Mouse (Mus musculus) megakaryocyte progenitor cell, adult 5-6 weeks (primary cell): Measurements from ENCODE around the gene Tas1r3. TPM values are rescaled to one million over a fixed set of nuclear protein-coding genes. Genes with fewer than 3 reads are reported as not detected.

Experiments
- ATAC-seq: replicated peaks from 2 replicates; pipeline ENCODE4 v1.8.0; 2016; ENCODE audit warnings: mild to moderate bottlenecking, moderate TSS enrichment, inconsistent platforms; ENCODE audit not compliant: poor library complexity
- total RNA-seq, 2 experiments: library from RNA; stranded (forward) in 1 of 2; stranded (reverse) in 1 of 2; fragments of 157-497, 149-512 nt in 1 of 2; fragments of 200-1000 nt in 1 of 2; gene quantifications; 2 replicates each; pipeline versions ENCODE4 v1.2.3 to v1.2.4; 2015 to 2017

Gene Tas1r3
- total RNA-seq (2015) (0.07 and 0.10 TPM in 2 replicates), total RNA-seq (2017) (0.17 TPM in 2 replicates)

DNA sequence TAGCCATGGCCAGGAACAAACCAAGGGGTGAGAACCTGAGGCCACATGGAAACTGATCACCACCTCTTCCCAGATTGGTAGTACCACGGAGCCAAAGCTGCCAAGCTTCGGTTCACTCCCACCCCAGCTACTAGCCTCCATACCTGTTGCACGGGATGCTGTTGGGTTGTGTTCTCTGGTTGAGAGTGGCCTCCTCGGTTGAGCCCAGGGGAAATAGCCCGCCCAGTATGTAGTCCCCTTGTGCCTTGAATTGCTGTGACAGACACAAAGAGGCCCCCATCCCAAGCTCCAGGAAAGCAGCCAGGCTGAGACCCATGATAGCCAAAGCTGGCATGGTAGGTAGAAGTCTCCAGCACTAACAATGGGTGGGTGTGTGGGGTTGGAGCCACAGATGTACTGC, at the start of gene Tas1r3:
Tas1r3 (minus strand) TSS at position 362 of the 400 bp plus-strand sequence.
- no peak for ATAC-seq

DNA sequence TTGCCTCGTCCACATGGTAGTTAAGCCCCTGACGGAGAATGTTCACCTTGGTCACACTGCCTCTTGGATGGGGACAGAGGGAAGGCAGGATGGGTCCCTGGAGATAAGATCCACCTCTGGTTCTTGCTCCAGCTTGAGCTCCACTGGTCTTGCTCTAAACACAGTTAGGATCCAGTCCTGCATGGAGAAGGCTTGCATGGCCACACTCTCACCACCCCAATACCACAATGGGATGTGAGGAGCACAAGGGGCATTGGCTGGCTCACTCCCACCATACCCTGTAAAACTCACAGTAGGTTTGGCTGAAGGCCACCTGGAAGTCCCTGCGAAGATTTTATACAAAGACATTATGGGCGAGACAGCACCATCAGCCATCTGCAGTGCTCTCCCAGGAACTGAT, 45.6 kb upstream of the Tas1r3 start:
- ATAC-seq = no peak

DNA sequence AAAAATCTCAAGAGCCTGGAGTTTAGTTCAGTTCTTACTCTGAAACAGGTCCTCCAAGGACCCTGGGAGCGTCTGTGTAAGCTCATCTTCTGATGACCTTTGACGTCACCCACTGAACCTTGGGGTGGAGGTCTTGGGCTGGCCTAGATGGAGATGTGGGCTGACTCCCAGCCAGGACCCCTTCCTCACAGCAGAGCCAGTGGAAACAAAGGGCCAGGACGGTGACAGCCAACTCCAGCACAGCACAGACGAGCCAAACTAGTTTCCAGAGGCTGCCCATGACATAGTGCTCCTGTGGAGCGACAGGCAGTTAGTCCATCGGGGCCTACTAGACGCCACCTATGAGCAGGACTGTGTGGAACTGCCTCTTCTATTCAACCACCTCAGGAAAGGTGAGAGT, 45.1 kb upstream of the Tas1r3 start:
- no peak for ATAC-seq

DNA sequence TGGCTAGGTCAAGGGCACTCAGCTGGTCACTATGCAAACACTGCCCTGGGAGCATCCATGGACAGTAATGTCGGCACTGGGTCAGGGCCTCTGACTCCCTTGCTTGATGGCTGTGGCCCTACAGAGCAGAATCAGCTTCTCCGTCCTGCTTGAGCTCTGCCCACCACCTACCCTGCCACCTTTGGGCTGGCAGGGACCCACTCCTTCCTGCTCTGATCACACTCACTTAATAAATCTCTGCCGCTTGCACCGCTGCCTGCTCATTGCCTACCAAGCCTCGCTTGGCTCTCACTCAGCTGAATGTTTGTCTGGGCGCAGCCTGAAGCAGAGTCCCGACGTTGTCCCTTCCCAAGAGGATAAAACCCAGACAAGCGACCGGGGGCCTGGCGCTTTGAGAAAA, 43.8 kb upstream of the Tas1r3 start:
- no peak for ATAC-seq

DNA sequence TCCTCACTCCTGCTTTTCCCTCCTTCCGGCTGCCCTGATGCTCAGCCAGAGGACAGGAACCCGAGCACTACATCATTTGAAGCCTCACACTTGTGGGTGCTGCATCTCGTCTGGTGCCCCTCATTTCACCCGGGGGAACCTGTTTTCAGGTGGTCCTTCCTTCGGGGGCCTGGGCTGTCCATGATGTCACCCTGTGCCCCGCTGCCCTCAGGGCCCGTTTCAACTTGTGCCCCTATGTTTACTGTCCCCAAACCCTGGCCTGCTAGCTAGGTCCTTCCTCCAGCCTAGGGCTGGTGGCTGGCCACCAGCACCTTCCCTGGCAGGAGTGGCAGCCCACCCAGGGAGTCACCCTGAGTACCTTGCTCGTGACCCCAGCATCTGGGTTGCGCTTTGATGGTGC, 43.0 kb upstream of the Tas1r3 start:
- no peak for ATAC-seq

DNA sequence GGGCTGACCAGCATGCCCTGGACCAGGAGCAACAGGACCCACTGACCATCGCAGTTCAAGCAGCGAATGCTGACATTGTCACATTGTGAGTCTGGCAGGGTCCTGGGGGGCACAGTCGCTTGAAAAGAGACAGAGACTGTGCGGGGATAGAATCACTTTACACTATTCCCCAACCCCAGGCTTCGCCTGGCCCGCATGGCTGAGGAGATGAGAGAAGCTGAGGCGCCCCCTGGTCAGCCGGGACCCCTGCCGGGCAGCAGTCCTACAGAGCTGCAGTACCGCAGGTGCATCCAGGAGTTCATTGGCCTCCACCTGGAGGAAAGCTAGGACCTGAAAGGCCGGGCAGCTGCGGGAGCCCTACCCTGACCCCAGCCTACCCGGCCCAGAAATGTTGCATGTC, 42.5 kb upstream of the Tas1r3 start:
- no peak for ATAC-seq

DNA sequence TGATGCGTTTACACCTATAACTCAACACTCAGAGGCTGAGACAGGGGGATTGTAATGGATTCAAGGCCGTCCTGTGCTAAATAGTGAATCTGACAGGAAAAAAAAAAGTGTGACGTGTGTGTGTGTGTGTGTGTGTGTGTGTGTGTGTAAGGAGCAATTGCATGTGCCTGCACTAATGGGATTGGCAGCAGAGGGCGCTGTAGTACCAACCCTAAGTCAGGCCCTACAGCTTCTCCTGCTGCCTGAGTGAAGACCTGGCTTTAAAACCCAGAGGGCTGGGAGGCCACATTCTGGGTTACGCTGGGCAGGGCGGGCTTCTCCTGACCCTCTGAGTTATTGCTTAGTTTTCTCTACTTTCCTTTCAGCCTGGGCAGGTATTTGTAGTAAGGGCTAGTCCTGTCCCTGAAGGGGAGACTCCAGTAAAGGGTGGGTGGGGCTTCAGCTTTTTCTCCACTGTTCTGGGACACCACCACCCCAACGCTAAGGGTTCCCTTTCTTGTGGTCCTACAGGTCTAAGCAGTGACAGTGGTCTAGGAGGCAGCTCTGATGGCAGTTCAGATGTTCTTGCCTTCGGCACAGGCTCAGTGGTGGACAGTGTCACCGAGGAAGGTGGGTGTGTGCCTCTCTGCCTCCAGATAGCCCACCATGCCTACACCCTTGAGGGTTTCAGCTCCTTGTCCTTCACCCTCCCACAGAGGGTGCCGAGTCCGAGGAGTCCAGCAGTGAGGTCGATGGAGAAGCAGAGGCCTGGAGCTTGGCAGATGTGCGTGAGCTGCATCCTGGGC, 41.3 kb upstream of the Tas1r3 start:
- ATAC-seq = peak; percentile 59

DNA sequence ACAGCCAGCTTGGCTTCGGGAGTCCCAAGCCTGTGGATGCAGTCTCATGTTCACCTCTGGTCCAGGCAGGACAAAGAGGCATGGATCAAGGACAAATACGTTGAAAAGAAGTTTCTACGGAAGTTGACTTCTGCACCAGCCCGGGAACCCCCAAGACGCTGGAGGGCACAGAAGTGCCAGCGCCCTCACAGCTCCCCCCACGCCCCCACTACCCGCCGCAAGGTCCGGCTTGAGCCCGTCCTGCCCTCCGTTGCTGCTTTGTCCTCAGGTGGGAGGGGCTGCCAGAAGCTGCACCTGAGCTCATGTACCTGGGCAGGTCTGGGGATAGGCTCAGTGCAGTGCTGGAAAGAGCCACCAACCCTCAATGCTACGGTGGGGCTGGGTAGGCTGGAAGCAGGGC, 40.1 kb upstream of the Tas1r3 start:
- no peak for ATAC-seq

DNA sequence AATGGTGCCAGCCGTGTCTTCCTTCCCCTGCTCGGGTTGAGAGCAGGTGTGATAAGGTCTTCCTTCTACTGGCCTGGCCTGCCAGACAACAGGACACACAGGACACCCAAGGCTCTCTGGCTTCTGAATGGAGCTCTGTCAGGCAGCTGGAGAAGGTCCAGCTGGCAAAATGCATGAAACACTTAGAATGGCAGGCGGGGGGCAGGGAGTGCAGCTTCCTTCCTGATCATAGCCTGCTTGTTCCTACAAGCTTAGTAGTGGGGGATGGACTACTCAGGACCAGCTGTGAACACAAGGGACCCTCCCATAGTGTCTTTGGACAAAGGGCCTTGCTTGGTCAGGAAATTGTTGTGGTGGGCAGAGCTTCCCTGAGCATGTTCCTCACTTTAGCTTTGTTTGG, 38.0 kb upstream of the Tas1r3 start:
- no peak for ATAC-seq

DNA sequence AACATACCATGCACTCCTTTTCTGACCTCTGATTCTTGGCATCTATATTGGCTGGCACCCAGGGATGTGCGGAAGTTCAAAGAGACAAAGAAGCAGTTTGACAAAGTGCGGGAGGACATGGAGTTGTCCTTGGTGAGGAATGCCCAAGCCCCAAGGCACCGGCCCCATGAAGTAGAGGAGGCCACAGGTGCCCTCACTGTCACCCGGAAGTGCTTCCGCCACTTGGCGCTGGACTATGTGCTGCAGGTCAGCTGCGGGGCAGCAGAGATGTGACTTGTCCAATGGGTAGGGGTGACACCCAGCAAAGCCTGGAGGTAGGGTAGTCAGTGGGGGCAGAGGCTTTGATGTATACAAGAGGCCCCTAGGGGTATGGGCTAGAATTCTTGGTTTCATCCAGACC, 36.2 kb upstream of the Tas1r3 start:
- no peak for ATAC-seq

DNA sequence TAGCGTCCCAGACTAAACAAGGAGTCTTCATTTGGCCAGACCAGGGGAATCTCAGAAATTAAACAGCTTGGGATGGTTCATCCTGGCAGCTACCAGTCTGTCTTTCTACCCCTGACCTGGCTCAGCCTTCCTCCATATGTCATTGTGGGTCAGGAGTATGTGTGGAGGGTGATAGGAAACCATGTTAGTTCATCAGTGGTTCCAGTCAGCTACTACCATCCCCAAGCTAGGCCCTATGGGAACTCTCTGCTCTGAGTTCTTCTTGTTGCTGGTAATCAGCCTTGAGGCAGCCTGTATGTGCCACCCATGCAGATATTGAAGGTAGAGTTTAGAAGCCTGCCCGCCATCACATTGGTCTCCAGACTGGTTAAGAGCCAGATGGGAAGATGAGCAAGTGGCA, 35.2 kb upstream of the Tas1r3 start:
- ATAC-seq = no peak

DNA sequence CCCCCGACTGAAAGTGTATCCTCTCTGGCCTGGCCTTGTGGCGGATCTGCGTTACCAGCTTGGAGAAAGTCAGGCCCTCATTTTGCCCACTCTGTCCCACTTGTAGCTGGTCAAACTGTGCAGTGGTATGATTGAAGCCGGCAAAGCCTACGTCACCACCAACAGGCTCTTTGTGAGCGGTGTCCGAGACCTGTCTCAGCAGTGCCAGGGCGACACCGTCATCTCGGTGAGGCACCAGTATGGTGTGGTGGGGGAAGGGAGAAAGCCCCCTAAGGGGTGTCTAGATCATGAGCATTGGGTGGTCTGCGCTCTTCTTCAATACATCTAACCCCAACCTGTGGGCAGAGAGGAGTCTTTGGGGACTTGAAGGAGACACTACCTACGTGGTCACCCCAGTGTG, 33.3 kb upstream of the Tas1r3 start:
- ATAC-seq = no peak

DNA sequence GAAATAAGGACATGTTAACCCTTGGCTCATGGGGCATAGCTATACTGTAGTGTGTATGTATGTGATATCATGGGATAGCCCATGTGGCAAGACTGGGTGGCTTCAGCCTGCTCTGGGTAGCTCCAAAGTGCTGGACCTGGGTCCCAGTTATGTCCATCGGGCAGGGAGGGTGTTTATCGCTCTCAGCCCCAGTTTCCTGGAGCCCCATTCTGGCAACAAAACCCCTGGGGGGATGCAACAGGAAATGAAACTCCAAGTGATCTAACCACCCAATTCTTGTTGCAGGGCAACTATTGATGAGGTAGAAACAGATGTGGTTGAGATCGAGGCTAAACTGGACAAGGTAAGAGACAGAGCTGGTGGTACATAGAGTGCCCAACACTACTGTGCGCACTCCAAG, 32.7 kb upstream of the Tas1r3 start:
- ATAC-seq = no peak

DNA sequence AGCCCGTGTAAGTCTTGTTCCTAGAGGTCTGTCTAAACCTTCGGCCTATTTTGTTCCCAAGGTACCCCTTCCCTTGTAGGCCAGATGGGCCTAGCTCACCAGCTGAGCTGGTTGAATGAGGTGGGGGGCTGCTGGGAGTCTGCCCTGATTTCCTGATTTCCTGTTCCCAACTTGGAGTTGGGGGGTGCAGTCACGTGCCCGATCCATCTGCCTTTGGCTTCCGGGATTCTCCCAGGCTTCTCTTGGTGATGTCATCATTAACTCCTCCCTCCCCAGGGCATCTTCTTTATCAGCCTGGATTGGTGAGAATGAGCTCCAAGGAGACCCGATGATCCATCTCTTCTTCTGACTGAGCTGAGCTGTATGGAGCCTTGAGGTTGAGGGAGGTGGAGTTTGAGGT, 32.1 kb upstream of the Tas1r3 start:
- ATAC-seq = no peak

DNA sequence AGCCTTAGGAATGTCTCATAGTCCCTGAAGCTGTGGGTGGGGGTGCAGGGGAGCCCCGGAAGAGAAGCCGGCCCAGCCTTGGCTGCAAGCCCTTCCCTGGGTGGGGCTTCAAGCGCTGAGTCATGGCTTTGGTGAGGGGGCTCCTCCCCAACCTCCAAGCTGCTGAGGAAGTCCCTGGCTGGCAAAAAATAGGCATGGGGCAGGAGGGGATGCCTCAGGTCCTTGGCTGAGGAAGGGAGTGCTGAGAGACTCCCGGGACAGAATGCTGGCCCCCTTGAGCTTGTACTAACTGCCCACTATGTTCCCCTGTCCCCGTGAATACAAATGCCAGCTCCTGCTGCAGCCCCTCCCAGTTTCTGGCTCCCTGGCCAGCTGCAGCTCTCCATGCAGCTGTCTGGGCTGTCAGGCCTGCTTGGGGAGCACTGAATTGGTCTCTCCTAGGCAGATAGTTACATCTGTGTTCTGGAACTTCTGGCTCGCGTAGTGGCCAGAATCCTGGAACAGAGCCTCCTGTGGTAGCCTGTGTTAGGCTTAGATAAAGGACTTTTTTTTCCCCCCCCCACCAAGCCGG, 31.2 kb upstream of the Tas1r3 start:
- ATAC-seq = peak; percentile 46

DNA sequence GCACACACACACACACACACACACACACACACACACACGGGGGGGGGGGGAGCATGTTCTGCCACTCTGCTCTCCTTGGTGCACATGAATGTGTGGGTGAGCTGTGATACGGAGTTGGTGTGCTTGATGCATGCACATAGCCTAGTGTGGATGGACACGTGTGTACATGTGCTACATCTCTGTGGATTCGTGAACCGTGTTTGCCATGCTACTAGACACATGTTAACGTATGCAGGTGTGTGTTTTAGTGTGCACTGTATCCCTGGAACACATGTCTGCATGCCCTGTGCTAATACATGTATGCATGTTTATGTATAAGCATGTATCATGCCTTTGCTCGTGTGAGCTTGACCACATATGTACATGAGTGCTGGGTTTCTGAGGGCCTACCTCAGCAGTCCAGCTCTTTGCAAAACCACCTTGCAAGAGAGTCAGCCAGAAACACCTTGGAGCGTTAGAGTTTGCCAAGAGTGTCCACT, 30.1 kb upstream of the Tas1r3 start:
- ATAC-seq = no peak

DNA sequence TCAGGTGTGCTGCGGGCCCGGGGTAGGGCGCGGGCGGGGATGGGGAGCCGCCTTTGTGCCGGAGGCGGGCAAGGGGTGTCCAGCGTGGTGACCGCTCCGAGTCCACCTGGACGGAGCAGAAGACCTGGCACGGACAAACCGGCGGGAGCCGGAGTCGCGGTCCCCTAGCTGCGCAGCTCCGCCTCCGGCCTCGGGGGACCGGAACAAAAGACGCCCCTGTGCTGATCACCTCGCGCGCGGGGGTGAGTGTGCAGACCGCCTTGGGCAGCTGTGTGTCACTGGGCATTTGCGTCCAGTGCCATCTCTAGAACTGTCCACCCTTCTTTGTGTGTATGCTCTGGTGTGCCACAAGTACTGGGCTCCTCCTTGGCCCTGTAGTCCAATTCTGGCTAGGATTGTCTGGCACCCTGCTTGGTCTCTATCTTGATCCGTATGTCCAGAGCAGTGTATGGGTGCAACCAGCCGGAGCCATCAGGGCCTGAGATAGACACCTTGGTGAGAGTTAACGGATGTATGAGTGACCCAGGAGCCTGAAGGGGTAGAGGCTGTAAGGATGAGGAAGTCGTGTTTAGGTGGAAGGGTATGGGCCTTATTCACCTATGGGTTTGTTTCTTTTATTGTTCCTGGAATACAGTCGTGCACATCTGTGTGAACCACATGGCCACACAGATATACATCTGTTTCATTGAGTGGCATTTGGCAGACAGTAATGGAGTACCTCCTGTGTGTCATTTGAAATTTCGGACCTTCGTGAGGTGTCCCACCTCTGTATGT, 29.5 kb upstream of the Tas1r3 start:
- peak; percentile 16 for ATAC-seq

DNA sequence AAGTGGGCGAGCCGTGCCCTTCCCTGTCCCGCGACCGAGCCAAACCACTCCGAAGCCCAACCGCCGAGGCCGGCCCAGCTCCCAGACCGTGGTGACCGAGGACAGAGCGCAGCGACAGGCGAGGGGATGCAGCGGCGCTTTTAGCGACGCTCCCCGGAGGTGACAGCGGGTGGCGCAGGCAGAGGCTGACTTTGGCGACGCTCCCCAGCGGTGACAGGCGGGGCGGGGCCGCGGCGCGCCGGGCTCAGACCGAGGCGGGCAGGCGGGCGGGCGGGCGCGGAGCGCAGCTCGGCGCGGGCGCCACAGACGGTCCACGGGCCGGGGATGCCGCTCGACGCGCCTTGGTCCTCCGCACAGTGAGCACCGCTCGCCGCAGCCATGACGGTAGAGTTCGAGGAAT, 28.9 kb upstream of the Tas1r3 start:
- ATAC-seq = peak; percentile 59

DNA sequence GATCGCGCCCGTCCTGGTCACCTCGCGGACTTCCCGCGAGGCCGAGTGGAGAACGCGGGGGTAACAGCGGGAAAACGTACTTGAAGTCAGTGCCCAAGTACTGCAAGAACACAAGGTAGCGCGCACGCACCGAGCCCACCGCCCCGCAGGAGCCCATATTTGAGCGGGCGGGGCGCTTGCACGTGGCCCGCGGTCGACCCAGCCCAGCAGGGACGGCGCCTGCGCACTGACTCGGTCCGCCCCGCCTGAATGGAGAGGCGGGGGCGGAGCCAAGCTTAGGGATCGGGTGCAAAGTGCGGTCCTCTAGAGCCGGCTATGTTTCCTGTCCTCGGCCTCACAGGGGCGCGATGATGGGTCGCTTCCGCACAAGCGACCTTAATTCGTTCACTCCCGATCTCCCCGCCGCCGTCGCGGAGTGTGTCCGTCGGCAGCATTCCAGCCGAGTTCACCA, 28.4 kb upstream of the Tas1r3 start, which contains the start of the genes Pusl1 and Acap3:
Pusl1 (minus strand) TSS at position 231 of the 451 bp plus-strand sequence.
Acap3 (plus strand) TSS at position 272 of the 451 bp plus-strand sequence.
- peak; percentile 59 for ATAC-seq

DNA sequence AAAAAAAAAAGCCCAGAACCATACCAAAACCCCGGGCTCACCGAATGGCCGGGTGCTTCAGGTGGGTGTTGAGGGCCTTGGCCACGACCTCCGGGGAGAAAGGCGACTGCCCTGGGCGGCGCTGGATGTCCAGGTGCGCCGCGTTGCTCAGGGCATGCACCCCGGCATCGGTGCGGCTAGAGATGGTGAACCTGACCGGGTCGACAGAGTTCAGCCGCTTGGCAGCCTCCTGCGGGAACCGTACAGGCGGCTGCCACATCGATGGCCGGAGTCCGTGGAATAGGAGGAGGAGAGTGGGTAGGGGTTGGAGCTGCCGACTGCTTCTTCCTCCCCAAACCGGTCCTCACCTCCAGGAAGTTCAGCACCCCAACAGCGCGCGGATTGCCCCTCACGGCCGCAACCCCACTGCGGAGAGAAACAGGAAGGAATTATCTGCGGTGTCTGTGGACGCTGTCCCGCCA, 27.9 kb upstream of the Tas1r3 start:
- ATAC-seq = peak; percentile 7

DNA sequence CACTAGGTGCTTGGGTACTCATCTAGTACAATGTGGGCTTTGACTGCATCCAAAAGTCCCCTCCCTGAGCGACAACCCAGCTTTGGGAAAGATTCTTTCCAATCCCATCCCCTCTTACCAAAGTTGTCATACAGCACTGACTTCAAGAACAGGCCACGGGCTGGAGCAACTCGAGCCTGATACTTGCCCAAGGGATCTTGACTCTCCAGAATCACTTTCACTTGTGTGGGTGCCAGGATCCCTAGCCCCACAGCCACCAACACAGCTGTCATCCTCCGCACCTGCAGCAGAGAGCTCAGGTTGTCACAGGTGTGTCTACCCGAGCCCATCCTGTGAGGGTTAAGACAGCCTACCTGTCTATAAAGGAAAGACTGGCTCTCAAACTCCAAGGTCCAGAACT, 26.2 kb upstream of the Tas1r3 start:
- ATAC-seq = no peak

DNA sequence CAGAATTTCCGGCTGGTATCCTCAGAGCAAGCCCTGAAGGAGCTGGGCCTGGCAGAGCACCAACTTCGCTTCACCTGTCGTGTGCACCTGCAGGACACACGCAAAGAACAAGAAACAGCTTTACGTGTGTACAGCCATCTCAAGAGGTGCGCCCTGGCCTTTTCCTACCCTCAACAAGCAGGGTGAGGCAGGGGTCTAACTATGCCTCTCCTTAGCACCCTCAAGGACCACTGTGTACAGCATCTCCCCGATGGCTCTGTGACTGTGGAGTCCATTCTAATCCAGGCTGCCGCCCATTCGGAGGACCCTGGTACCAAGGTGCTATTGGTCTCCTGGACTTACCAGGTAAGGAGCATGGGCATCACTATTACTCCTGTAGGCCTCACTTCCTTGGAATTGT, 25.0 kb upstream of the Tas1r3 start:
- no peak for ATAC-seq
